Mouse (Mus musculus): ENCODE measurements around the gene Pnma5.

The Pnma5 gene

GRCm38 (mm10) chrX:72986841-72987519 lies 49.9 kb downstream of the Pnma5 start, which contains the start of gene Zfp185:
TSS of gene Zfp185 (plus strand) at chrX:72987339.
- no peak for DNase-seq (ENCODE audit: low spot score in 2 of 2)

- DNase-seq (ENCODE audit: low spot score in 2 of 2), result no peak
Measured at GRCm38 (mm10) chrX:72985607-72986006, 51.3 kb downstream of the Pnma5 start.

All from right cerebral cortex, adult 2 months (tissue).